Mouse (Mus musculus) E14TG2a.4 (cell line): ENCODE data around the gene Mlana.

Experiments
- CTCF ChIP-seq: conservative IDR thresholded peaks from 2 replicates; pipeline ENCODE4 v1.5.1; 2014; ENCODE audit warnings: low read length
- NANOG ChIP-seq: IDR thresholded peaks from 2 replicates; pipeline ENCODE4 v1.6.1; 2014; ENCODE audit warnings: borderline replicate concordance, low read length, mixed read lengths
- POU5F1 ChIP-seq: IDR thresholded peaks from 2 replicates; pipeline ENCODE4 v1.6.1; 2014; ENCODE audit warnings: low read length, borderline replicate concordance

- TF ChIP-seq CTCF (no peak), POU5F1 (no peak), NANOG (no peak)
Measured at GRCm38 (mm10) chr19:29696840-29697239, 784 bp upstream of the Mlana start.
